Mouse (Mus musculus) embryonic facial prominence, embryonic 11.5 days (tissue): ENCODE measurements around the gene Slc2a1. TPM values are rescaled to one million over a fixed set of nuclear protein-coding genes. Genes with fewer than 3 reads are reported as not detected.

ENCODE experiments used
- ATAC-seq: fragments of 200-750 bp; cut with Nextera tagmentation; replicated peaks from 2 replicates; pipeline ENCODE4 v1.8.0; 2017; ENCODE audit warnings: low read depth; ENCODE audit not compliant: insufficient number of reproducible peaks, low FRiP score, low TSS enrichment
- DNase-seq: peaks from one replicate; pipeline ENCODE4 v3.0.0-alpha.2; 2015; ENCODE audit warnings: low spot score
- H3K27ac ChIP-seq: fragments of 300-500 bp; sonication (generic); replicated peaks from 2 replicates; pipeline ENCODE4 v1.5.1; 2014; ENCODE audit warnings: mild to moderate bottlenecking, low read depth, low read length, control low read depth
- H3K27me3 ChIP-seq: fragments of 300-500 bp; sonication (generic); 2 replicates; pipeline ENCODE4 v1.6.1; 2014; ENCODE audit warnings: mild to moderate bottlenecking, low read length, moderate library complexity, mixed read lengths; ENCODE audit not compliant: control insufficient read depth, insufficient read depth
- H3K36me3 ChIP-seq: fragments of 300-500 bp; sonication (generic); replicated peaks from 2 replicates; pipeline ENCODE4 v1.6.1; 2014; ENCODE audit warnings: low read depth, mild to moderate bottlenecking, low read length, moderate library complexity, mixed read lengths; ENCODE audit not compliant: control insufficient read depth, insufficient read depth
- H3K4me1 ChIP-seq: fragments of 300-500 bp; sonication (generic); 2 replicates; pipeline ENCODE4 v1.6.1; 2014; ENCODE audit warnings: low read length, mixed read lengths; ENCODE audit not compliant: control insufficient read depth, insufficient read depth
- H3K4me2 ChIP-seq: fragments of 300-500 bp; sonication (generic); 2 replicates; pipeline ENCODE4 v1.6.1; 2014; ENCODE audit warnings: low read depth, mild to moderate bottlenecking, control low read depth, low read length, moderate library complexity
- H3K4me3 ChIP-seq: fragments of 300-500 bp; sonication (generic); 2 replicates; pipeline ENCODE4 v1.5.1; 2014; ENCODE audit warnings: low read depth, low read length, control low read depth
- H3K9ac ChIP-seq: fragments of 300-500 bp; sonication (generic); replicated peaks from 2 replicates; pipeline ENCODE4 v1.6.1; 2014; ENCODE audit warnings: mild to moderate bottlenecking, control low read depth, low read length
- H3K9me3 ChIP-seq: fragments of 300-500 bp; sonication (generic); replicated peaks from 2 replicates; pipeline ENCODE4 v1.6.1; 2016; ENCODE audit warnings: mild to moderate bottlenecking, low read length, inconsistent platforms, mixed read lengths; ENCODE audit not compliant: control insufficient read depth
- WGBS: fragments of 180-500 bp; shearing (Covaris S2); extraction: QIAGEN DNeasy Blood & Tissue Kit; methylation state at CpG from one replicate; pipeline ENCODE4 v1.1.7; 2014; 5-methylcytosine and 5-hydroxymethylcytosine counted together
- polyA plus RNA-seq: library from polyadenylated mRNA; unstranded; fragments of >200 nt; fragmentation: Nextera tagmentation; extraction: Ambion mirVana; gene quantifications from 2 replicates; pipeline ENCODE4 v1.2.1, GENCODE M21; 2014

Slc2a1 gene
- polyA plus RNA-seq, 1 experiment from 2014 or later, result 111 TPM

- Histone ChIP-seq H3K4me1 (no peaks in the 10 kb centered on the region), H3K36me3 (no peaks in the 10 kb centered on the region), H3K4me2 (no peak overlapping the region), H3K27me3 (no peaks in the 10 kb centered on the region), H3K27ac (no peak overlapping the region), H3K9me3 (no peaks in the 10 kb centered on the region), H3K9ac (no peak overlapping the region), H3K4me3 (no peak overlapping the region)
- DNase-seq, result no peak
- 57% methylated on average over 3 of the region's 3 CpGs for WGBS
- no peak for ATAC-seq
Measured at GRCm38 (mm10) chr4:119082740-119083231, 25.7 kb upstream of the Slc2a1 start.

GRCm38 (mm10) chr4:119088424-119088823 is 20.1 kb upstream of the Slc2a1 start:
- Histone ChIP-seq H3K36me3 (no peaks in the 10 kb centered on the region), H3K9me3 (no peaks in the 10 kb centered on the region), H3K4me1 (no peaks in the 10 kb centered on the region), H3K4me3 (no peak overlapping the region), H3K9ac (no peak overlapping the region), H3K27ac (no peak overlapping the region), H3K27me3 (no peaks in the 10 kb centered on the region), H3K4me2 (no peak overlapping the region)
- 61% methylated on average over 2 of the region's 2 CpGs for WGBS
- DNase-seq, result no peak
- ATAC-seq, result no peak

GRCm38 (mm10) chr4:119093890-119094289 is 14.6 kb upstream of the Slc2a1 start:
- WGBS, result 68% methylated on average over 7 of the region's 7 CpGs
- Histone ChIP-seq H3K27me3 (no peaks in the 10 kb centered on the region), H3K4me3 (no peak overlapping the region), H3K27ac (no peak overlapping the region), H3K9me3 (no peaks in the 10 kb centered on the region), H3K4me2 (no peak overlapping the region), H3K9ac (no peak overlapping the region), H3K4me1 (no peaks in the 10 kb centered on the region), H3K36me3 (no peaks in the 10 kb centered on the region)
- DNase-seq, result no peak
- ATAC-seq, result no peak

GRCm38 (mm10) chr4:119094987-119095386 is 13.5 kb upstream of the Slc2a1 start:
- ATAC-seq, result no peak
- DNase-seq, result no peak
- Histone ChIP-seq H3K9ac (no peak overlapping the region), H3K9me3 (no peaks in the 10 kb centered on the region), H3K4me3 (no peak overlapping the region), H3K27ac (no peak overlapping the region; the same call in 1 of the 2 replicates), H3K4me1 (no peaks in the 10 kb centered on the region), H3K27me3 (no peaks in the 10 kb centered on the region), H3K36me3 (no peaks in the 10 kb centered on the region), H3K4me2 (no peak overlapping the region)
- WGBS, result 22% methylated on average over 4 of the region's 4 CpGs

- H3K27ac ChIP-seq, result no peak overlapping the region
Measured at GRCm38 (mm10) chr4:119096401-119096800, 12.1 kb upstream of the Slc2a1 start.

GRCm38 (mm10) chr4:119097421-119097820 is 11.1 kb upstream of the Slc2a1 start:
- Histone ChIP-seq H3K4me3 (no peak overlapping the region), H3K27me3 (no peaks in the 10 kb centered on the region), H3K36me3 (no peaks in the 10 kb centered on the region), H3K9ac (no peak overlapping the region), H3K27ac (no peak overlapping the region), H3K4me1 (no peaks in the 10 kb centered on the region), H3K4me2 (no peak overlapping the region), H3K9me3 (no peaks in the 10 kb centered on the region)
- ATAC-seq (no peak), DNase-seq (no peak)
- WGBS, result 77% methylated on average over 4 of the region's 4 CpGs

More at GRCm38 (mm10) chr4:119096401-119096800, 12.1 kb upstream of the Slc2a1 start:
- no peaks in the 10 kb centered on the region for H3K27me3 ChIP-seq
- H3K9me3 ChIP-seq, result no peaks in the 10 kb centered on the region
- H3K4me1 ChIP-seq, result no peaks in the 10 kb centered on the region
- H3K36me3 ChIP-seq, result no peaks in the 10 kb centered on the region
- ATAC-seq (no peak), DNase-seq (no peak)
- H3K9ac ChIP-seq, result no peak overlapping the region
- 72% methylated on average over 3 of the region's 3 CpGs for WGBS
- no peak overlapping the region for H3K4me2 ChIP-seq
- no peak overlapping the region for H3K4me3 ChIP-seq

- Histone ChIP-seq H3K4me3 (no peak overlapping the region), H3K9me3 (no peaks in the 10 kb centered on the region), H3K4me1 (no peaks in the 10 kb centered on the region), H3K36me3 (no peaks in the 10 kb centered on the region), H3K4me2 (no peak overlapping the region), H3K9ac (no peak overlapping the region), H3K27me3 (no peaks in the 10 kb centered on the region), H3K27ac (no peak overlapping the region)
- no peak for ATAC-seq
- 64% methylated on average over 8 of the region's 8 CpGs for WGBS
- no peak for DNase-seq
Measured at GRCm38 (mm10) chr4:119098216-119099210, 10.0 kb upstream of the Slc2a1 start.

GRCm38 (mm10) chr4:119101392-119101791 is 7.1 kb upstream of the Slc2a1 start:
- ATAC-seq (no peak), DNase-seq (no peak)
- Histone ChIP-seq H3K9me3 (no peaks in the 10 kb centered on the region), H3K9ac (no peak overlapping the region), H3K4me1 (peaks cover 3% of the 10 kb centered on the region), H3K4me2 (no peak overlapping the region), H3K27me3 (no peaks in the 10 kb centered on the region), H3K27ac (no peak overlapping the region), H3K36me3 (no peaks in the 10 kb centered on the region), H3K4me3 (no peak overlapping the region)
- WGBS, result 82% methylated on average over 3 of the region's 3 CpGs
